Mouse (Mus musculus): Measurements from ENCODE around the gene Rnf19b. TPM values are rescaled to one million over a fixed set of nuclear protein-coding genes. Genes with fewer than 3 reads are reported as not detected.

The Rnf19b gene
- 13.1 and 15.5 TPM in 2 replicates for polyA plus RNA-seq (2012; ENCODE audit: insufficient read depth, insufficient read length, missing spikeins)

- Histone ChIP-seq H3K4me1 (ENCODE audit: control insufficient read depth, insufficient read depth, insufficient read length, low read length) (peaks cover 11% of the 10 kb centered on the region; the same call in 1 of the 2 replicates), H3K27ac (replicated peaks; ENCODE audit: low read depth, low read length) (peak within 1 kb of the TSS; percentile 27), H3K4me3 (ENCODE audit: insufficient read depth, low read depth, low read length) (peak within 1 kb of the TSS; percentile 96)
Observed at GRCm38 (mm10) chr4:129058207-129059092, at the start of gene Rnf19b. Rnf19b (plus strand) TSS chr4:129058271.

DNA sequence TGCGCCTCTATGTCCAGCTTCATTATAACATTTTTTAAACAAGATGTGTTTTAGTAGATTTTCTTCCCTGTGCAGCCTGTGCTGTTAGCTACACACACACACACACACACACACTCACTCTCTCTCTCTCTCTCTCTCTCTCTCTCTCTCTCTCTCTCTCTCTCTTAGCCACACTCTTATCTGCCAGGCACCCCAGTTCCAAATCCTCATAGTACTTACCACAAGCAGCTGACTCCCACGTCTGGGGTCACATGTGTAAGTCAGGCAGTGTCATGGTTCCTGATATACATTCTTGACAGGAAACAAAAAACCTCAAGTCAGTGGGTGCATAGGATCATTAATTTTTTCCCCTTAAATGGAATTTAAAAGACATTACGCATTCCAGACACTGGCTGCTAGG lies 49.4 kb upstream of the Rnf19b start:
- Histone ChIP-seq H3K4me3 (ENCODE audit: insufficient read depth, low read depth, low read length) (no peak overlapping the region), H3K27ac (replicated peaks; ENCODE audit: low read depth, low read length) (no peak overlapping the region; the same call in 1 of the 2 replicates)

DNA sequence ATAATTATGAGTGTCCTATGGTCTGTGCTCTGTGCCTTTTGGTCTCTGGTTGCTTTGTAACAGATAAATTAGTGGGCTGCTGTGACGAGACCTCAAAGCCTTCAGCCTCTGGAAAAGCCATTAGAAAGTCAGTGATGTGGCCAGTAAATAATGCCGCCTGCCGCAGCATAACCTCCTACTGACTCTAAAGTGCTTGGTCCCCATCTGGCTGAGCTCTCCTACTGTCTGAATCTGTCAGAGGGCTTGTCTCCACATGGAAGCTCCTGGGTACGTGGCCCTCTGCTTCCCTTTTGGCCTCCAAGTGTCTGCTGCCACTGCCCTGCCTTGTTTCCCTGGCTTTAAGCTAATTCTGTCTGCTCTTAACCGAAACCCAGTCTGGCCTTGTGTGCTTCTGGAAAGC lies 48.5 kb upstream of the Rnf19b start:
- Histone ChIP-seq H3K4me3 (ENCODE audit: insufficient read depth, low read depth, low read length) (no peak overlapping the region), H3K27ac (replicated peaks; ENCODE audit: low read depth, low read length) (no peak overlapping the region), H3K4me1 (ENCODE audit: control insufficient read depth, insufficient read depth, insufficient read length, low read length) (peaks cover 9% of the 10 kb centered on the region)

More for the DNA sequence above, 49.4 kb upstream of the Rnf19b start:
- peaks cover 9% of the 10 kb centered on the region for H3K4me1 ChIP-seq (ENCODE audit: control insufficient read depth, insufficient read depth, insufficient read length, low read length)

- H3K27ac ChIP-seq (replicated peaks; ENCODE audit: low read depth, low read length): peak overlapping the region; percentile 14; the same call in 1 of the 2 replicates
- peaks cover 9% of the 10 kb centered on the region for H3K4me1 ChIP-seq (ENCODE audit: control insufficient read depth, insufficient read depth, insufficient read length, low read length)
- H3K4me3 ChIP-seq (ENCODE audit: insufficient read depth, low read depth, low read length): no peak overlapping the region
Observed at GRCm38 (mm10) chr4:129011604-129012121, 46.4 kb upstream of the Rnf19b start.

DNA sequence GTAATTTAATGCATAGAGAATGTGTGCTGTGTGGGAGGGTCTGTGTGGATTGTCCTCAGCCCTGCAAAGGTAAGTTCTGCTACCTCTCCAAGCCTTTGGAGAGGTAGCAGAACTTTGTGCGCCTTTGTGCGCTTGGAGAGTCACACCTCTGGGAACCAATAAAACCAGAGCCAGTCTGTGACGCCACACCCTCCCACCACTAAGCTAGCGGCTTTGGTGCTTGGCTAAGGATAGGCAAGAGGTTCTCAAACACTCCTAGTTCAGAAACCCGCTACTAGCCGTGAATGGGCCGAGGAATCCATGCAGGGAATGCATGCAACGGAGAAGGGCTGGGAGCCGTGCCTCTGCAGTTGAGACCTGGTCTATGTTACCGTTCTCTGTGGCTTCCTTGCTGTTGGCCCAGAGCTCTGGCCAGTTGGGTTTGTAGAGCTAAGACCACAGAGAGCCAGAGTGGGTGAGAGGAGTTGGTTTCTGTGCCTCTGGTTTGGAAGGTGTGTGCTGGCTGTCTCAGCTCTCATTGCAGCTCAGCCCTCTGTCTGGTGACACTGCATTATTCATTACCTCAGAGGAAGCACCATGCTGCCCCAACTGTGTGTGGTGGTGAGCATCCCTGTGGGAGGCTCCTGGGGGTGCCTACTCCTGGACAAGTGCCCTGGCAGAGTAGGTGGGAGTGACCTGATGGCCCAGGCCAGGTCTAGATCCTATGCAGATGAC lies 44.8 kb upstream of the Rnf19b start:
- H3K4me1 ChIP-seq (ENCODE audit: control insufficient read depth, insufficient read depth, insufficient read length, low read length): peaks cover 9% of the 10 kb centered on the region
- H3K27ac ChIP-seq (replicated peaks; ENCODE audit: low read depth, low read length): no peak overlapping the region
- H3K4me3 ChIP-seq (ENCODE audit: insufficient read depth, low read depth, low read length): no peak overlapping the region

DNA sequence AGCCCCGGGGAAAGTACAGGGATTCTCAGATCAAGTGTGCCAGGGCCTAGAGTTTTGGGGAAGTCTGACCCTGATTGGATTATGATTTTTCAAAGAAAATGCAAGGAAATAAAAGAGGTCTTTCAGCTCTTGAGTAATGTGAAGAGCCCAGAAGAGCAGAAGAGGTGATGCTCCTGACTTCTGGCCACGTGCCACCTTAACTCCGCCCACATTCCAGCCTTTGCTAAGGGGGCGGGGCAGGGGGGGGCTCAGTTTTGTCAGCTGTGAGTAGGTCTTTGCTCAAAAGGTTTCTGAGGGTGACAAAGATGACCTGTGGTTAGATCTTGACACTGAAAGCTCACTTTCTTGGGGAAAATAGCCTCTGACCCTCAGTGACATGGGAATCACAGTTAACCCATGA lies 41.7 kb upstream of the Rnf19b start:
- H3K4me3 ChIP-seq (ENCODE audit: insufficient read depth, low read depth, low read length): no peak overlapping the region
- peaks cover 13% of the 10 kb centered on the region for H3K4me1 ChIP-seq (ENCODE audit: control insufficient read depth, insufficient read depth, insufficient read length, low read length)
- no peak overlapping the region for H3K27ac ChIP-seq (replicated peaks; ENCODE audit: low read depth, low read length)

GRCm38 (mm10) chr4:129017150-129017549 lies 40.9 kb upstream of the Rnf19b start:
- Histone ChIP-seq H3K27ac (replicated peaks; ENCODE audit: low read depth, low read length) (no peak overlapping the region), H3K4me1 (ENCODE audit: control insufficient read depth, insufficient read depth, insufficient read length, low read length) (peaks cover 14% of the 10 kb centered on the region), H3K4me3 (ENCODE audit: insufficient read depth, low read depth, low read length) (no peak overlapping the region)

DNA sequence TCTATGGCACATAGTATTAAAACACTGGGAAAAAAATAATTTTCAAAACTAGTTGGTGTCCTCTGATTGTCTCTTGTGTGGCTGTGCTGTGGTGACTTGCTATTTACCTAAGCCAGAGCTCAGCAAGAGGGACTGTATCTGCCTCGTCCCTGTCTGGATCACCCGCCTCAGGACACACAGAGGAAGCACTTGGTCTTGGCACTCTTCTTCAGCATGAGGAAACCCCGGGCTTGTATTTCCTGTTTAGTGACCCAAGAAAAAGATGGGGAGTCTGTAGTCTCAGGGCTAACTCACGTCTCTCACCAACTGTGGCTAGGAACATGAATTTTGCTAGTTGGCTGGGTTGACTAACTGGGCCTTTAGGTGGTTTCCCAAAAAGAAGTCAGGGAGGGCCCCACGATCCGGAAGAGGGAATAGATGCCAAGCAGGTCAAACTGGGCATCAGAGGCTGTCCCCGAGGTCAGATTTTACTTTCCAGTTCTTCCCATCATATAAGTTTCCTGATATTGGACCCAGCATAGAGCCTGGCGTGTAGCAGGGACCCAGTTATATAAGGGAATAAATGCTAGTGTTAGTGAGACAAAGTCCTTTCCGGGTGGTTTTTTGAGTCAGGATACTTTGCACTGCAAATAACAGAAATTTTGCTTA lies 39.2 kb upstream of the Rnf19b start:
- no peak overlapping the region for H3K4me3 ChIP-seq (ENCODE audit: insufficient read depth, low read depth, low read length)
- H3K4me1 ChIP-seq (ENCODE audit: control insufficient read depth, insufficient read depth, insufficient read length, low read length): peaks cover 10% of the 10 kb centered on the region; the same call in 1 of the 2 replicates
- H3K27ac ChIP-seq (replicated peaks; ENCODE audit: low read depth, low read length): no peak overlapping the region

- Histone ChIP-seq H3K27ac (replicated peaks; ENCODE audit: low read depth, low read length) (no peak overlapping the region), H3K4me1 (ENCODE audit: control insufficient read depth, insufficient read depth, insufficient read length, low read length) (peaks cover 10% of the 10 kb centered on the region; the same call in 1 of the 2 replicates), H3K4me3 (ENCODE audit: insufficient read depth, low read depth, low read length) (no peak overlapping the region)
Observed at GRCm38 (mm10) chr4:129019788-129020187, 38.3 kb upstream of the Rnf19b start.

DNA sequence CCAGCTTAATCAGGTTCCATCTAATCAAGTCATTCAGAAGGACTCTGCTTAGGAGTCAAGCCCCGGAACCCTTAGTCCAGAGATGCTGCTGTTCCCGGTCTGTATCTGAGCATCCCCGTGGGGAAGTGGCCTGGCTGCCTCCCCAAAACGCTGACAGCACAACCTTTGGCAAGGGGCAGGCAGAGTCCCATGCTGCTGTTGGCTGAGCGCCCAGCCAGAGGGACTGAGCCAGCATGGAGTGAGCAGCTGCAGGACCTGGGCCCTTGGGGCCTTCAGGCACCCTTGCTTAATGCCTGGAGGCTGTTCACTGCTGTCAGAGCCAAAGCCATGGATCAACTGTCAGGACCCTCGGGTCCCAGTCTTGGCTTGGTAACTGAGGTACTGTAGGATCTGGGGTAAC lies 37.6 kb upstream of the Rnf19b start:
- H3K4me1 ChIP-seq (ENCODE audit: control insufficient read depth, insufficient read depth, insufficient read length, low read length): peaks cover 10% of the 10 kb centered on the region; the same call in 1 of the 2 replicates
- H3K27ac ChIP-seq (replicated peaks; ENCODE audit: low read depth, low read length): peak overlapping the region; percentile 9; the same call in 1 of the 2 replicates
- no peak overlapping the region for H3K4me3 ChIP-seq (ENCODE audit: insufficient read depth, low read depth, low read length)

DNA sequence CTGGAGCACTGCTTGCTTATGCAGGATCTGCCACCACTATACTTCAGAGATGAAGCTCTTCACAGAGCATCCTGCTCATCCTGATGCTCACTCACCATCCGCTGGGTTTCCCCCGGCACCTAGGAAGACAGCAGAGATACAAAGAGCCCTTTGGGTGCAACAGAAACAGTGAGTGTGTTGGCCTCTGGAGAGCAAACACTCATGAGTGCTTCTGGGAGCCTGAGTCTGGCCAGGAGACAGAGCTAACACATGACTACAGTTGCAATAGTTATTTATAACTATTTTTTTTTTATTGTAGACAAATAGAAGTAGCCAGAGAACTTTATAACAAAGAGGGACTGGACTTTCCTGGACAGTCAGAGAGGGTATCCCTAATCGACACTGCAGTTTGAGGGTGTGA lies 36.6 kb upstream of the Rnf19b start:
- Histone ChIP-seq H3K4me3 (ENCODE audit: insufficient read depth, low read depth, low read length) (no peak overlapping the region), H3K4me1 (ENCODE audit: control insufficient read depth, insufficient read depth, insufficient read length, low read length) (0 out of 2 replicates have a peak, but pooled peaks cover 10% of the 10 kb centered on the region), H3K27ac (replicated peaks; ENCODE audit: low read depth, low read length) (no peak overlapping the region; the same call in 1 of the 2 replicates)

GRCm38 (mm10) chr4:129021886-129022285 lies 36.2 kb upstream of the Rnf19b start:
- no peak overlapping the region; the same call in 1 of the 2 replicates for H3K27ac ChIP-seq (replicated peaks; ENCODE audit: low read depth, low read length)
- no peak overlapping the region for H3K4me3 ChIP-seq (ENCODE audit: insufficient read depth, low read depth, low read length)
- H3K4me1 ChIP-seq (ENCODE audit: control insufficient read depth, insufficient read depth, insufficient read length, low read length): 0 out of 2 replicates have a peak, but pooled peaks cover 10% of the 10 kb centered on the region

GRCm38 (mm10) chr4:129023884-129024283 lies 34.2 kb upstream of the Rnf19b start:
- H3K4me3 ChIP-seq (ENCODE audit: insufficient read depth, low read depth, low read length): no peak overlapping the region
- H3K4me1 ChIP-seq (ENCODE audit: control insufficient read depth, insufficient read depth, insufficient read length, low read length): 0 out of 2 replicates have a peak, but pooled peaks cover 10% of the 10 kb centered on the region
- H3K27ac ChIP-seq (replicated peaks; ENCODE audit: low read depth, low read length): no peak overlapping the region

DNA sequence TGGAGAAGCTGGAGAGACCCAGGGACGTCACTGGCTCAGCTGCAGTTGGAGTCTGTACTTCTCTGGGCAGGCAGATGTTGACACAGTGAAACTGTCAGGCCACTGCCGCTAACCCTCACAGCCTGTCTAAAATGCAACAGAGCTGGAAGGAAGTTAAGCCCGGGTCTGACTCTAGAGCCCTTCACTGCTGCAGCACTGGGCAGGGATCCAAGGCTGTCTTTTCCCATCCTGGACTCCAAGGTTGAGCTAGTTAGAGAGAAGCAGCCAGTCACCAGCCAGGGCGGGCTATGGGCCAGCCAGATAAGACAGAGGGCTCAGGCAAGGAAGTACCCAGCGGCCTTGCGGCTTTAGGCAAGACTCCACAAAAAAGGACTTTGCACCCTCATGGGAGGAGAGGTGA lies 33.3 kb upstream of the Rnf19b start:
- no peak overlapping the region for H3K27ac ChIP-seq (replicated peaks; ENCODE audit: low read depth, low read length)
- H3K4me1 ChIP-seq (ENCODE audit: control insufficient read depth, insufficient read depth, insufficient read length, low read length): 0 out of 2 replicates have a peak, but pooled peaks cover 8% of the 10 kb centered on the region
- no peak overlapping the region for H3K4me3 ChIP-seq (ENCODE audit: insufficient read depth, low read depth, low read length)
